Mouse (Mus musculus): Measurements from ENCODE around the gene Fcgr3.

DNA sequence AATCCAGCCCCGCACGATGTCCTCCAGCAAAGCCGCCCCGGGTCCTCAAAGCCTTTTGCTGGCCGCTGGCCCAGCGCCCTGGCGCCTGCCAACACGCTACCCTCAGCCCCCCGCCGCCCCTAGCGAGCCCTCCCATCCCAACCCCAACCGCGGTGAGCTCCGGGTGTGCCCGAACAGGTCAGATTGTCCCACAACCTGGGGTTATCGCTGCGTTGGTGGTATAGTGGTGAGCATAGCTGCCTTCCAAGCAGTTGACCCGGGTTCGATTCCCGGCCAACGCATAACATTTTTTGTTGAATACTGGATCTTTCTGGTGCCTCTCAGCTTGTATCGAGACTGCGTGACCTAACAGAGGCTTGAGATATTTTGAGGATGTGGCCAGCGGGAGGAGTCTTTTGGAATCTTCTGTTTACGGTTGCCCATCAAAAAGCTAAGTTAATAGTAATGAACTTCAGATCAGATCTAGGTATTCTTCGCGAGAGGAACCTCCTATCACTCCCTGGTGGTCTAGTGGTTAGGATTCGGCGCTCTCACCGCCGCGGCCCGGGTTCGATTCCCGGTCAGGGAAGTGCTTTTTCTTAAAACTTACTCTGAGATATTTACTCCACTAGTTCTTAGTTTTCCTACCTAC lies 37.9 kb upstream of the Fcgr3 start:
- no peak for TF ChIP-seq CTCF (conservative IDR thresholded peaks at IDR 0.05; ENCODE audit: low read length)
- no peak for TF ChIP-seq NANOG (IDR thresholded peaks at IDR 0.05; ENCODE audit: borderline replicate concordance, low read length)
- no peak for TF ChIP-seq POU5F1 (IDR thresholded peaks at IDR 0.05; ENCODE audit: borderline replicate concordance, low read length)

Measured in E14TG2a.4 (cell line).